Mouse (Mus musculus) mesoderm, embryonic 11.5 days (tissue): ENCODE data around the gene Ifitm10.

Source experiments
- DNase-seq: peaks from one replicate; pipeline ENCODE4 v3.0.0-alpha.2; 2012; ENCODE audit warnings: low read depth, low spot score

The Ifitm10 gene

GRCm38 (mm10) chr7:142391108-142391507, 17.6 kb upstream of the Ifitm10 start:
- no peak for DNase-seq

GRCm38 (mm10) chr7:142389961-142390650, 16.6 kb upstream of the Ifitm10 start:
- DNase-seq, result no peak

GRCm38 (mm10) chr7:142388740-142389139, 15.2 kb upstream of the Ifitm10 start:
- no peak for DNase-seq

- no peak for DNase-seq
Observed at GRCm38 (mm10) chr7:142388198-142388597, 14.6 kb upstream of the Ifitm10 start.

GRCm38 (mm10) chr7:142387419-142388148, 14.0 kb upstream of the Ifitm10 start, which contains the start of gene Ctsd:
Gene Ctsd, minus strand, starts transcription at chr7:142388038.
- peak; percentile 97 for DNase-seq

GRCm38 (mm10) chr7:142386621-142387201, 13.2 kb upstream of the Ifitm10 start:
- no peak for DNase-seq

- DNase-seq, result no peak
Observed at GRCm38 (mm10) chr7:142385742-142386403, 12.3 kb upstream of the Ifitm10 start.

- no peak for DNase-seq
Observed at GRCm38 (mm10) chr7:142384306-142384705, 10.8 kb upstream of the Ifitm10 start.

GRCm38 (mm10) chr7:142382567-142382966, 9.0 kb upstream of the Ifitm10 start, which contains the start of gene Gm49369:
Gene Gm49369, minus strand, starts transcription at chr7:142382667.
- no peak for DNase-seq

GRCm38 (mm10) chr7:142381175-142381574, 7.6 kb upstream of the Ifitm10 start:
- no peak for DNase-seq

- no peak for DNase-seq
Observed at GRCm38 (mm10) chr7:142379186-142379585, 5.6 kb upstream of the Ifitm10 start.

GRCm38 (mm10) chr7:142377233-142377925, 3.8 kb upstream of the Ifitm10 start:
- DNase-seq, result no peak

GRCm38 (mm10) chr7:142376096-142376495, 2.5 kb upstream of the Ifitm10 start:
- DNase-seq, result no peak

GRCm38 (mm10) chr7:142375261-142375724, 1.7 kb upstream of the Ifitm10 start:
- DNase-seq, result no peak

GRCm38 (mm10) chr7:142374413-142375015, 961 bp upstream of the Ifitm10 start:
- DNase-seq, result no peak

GRCm38 (mm10) chr7:142373039-142373438, 514 bp downstream of the Ifitm10 start:
- DNase-seq, result no peak

- DNase-seq, result peak; percentile 19
Observed at GRCm38 (mm10) chr7:142371768-142372661, 1.5 kb downstream of the Ifitm10 start.

- no peak for DNase-seq
Observed at GRCm38 (mm10) chr7:142371398-142371767, 2.2 kb downstream of the Ifitm10 start.

GRCm38 (mm10) chr7:142370937-142371336, 2.6 kb downstream of the Ifitm10 start:
- DNase-seq, result no peak

- DNase-seq, result no peak
Observed at GRCm38 (mm10) chr7:142369820-142370219, 3.7 kb downstream of the Ifitm10 start.
